Mouse (Mus musculus) liver, embryonic 12.5 days (tissue): ENCODE measurements around the gene Acot11. TPM values are rescaled to one million over a fixed set of nuclear protein-coding genes. Genes with fewer than 3 reads are reported as not detected.

Source experiments
- ATAC-seq: fragments of 200-750 bp; cut with Nextera tagmentation; 2 replicates; pipeline ENCODE4 v1.8.0; 2017; ENCODE audit warnings: moderate number of reproducible peaks, mild to moderate bottlenecking, moderate library complexity
- H3K27ac ChIP-seq: fragments of 300-500 bp; sonication (generic); 2 replicates; pipeline ENCODE4 v1.5.1; 2016; ENCODE audit warnings: mild to moderate bottlenecking
- H3K27me3 ChIP-seq: fragments of 300-500 bp; sonication (generic); replicated peaks from 2 replicates; pipeline ENCODE4 v1.6.1; 2016; ENCODE audit warnings: mild to moderate bottlenecking, moderate library complexity
- H3K36me3 ChIP-seq: fragments of 300-500 bp; sonication (generic); 2 replicates; pipeline ENCODE4 v1.6.1; 2016; ENCODE audit warnings: mild to moderate bottlenecking, moderate library complexity
- H3K4me1 ChIP-seq: fragments of 300-500 bp; sonication (generic); 2 replicates; pipeline ENCODE4 v1.6.1; 2016
- H3K4me2 ChIP-seq: fragments of 300-500 bp; sonication (generic); 2 replicates; pipeline ENCODE4 v1.6.1; 2016; ENCODE audit warnings: mild to moderate bottlenecking, moderate library complexity
- H3K4me3 ChIP-seq: fragments of 300-500 bp; sonication (generic); 2 replicates; pipeline ENCODE4 v1.5.1; 2016; ENCODE audit warnings: mild to moderate bottlenecking, moderate library complexity
- H3K9ac ChIP-seq: fragments of 300-500 bp; sonication (generic); 2 replicates; pipeline ENCODE4 v1.6.1; 2016; ENCODE audit warnings: mild to moderate bottlenecking, moderate library complexity
- H3K9me3 ChIP-seq: fragments of 300-500 bp; sonication (generic); replicated peaks from 2 replicates; pipeline ENCODE4 v1.6.1; 2016; ENCODE audit warnings: mild to moderate bottlenecking, moderate library complexity
- WGBS: fragments of 180-500 bp; shearing (Covaris S2); methylation state at CpG from one replicate; pipeline ENCODE4 v1.1.7; 2016; ENCODE audit not compliant: insufficient replicate concordance; 5-methylcytosine and 5-hydroxymethylcytosine counted together
- polyA plus RNA-seq: library from polyadenylated mRNA; unstranded; fragments of >200 nt; fragmentation: Nextera tagmentation; extraction: Ambion mirVana; gene quantifications from 2 replicates; pipeline ENCODE4 v1.2.1, GENCODE M21; 2016

Gene Acot11
- polyA plus RNA-seq, 1 experiment from 2014 or later = 7.5 TPM

DNA sequence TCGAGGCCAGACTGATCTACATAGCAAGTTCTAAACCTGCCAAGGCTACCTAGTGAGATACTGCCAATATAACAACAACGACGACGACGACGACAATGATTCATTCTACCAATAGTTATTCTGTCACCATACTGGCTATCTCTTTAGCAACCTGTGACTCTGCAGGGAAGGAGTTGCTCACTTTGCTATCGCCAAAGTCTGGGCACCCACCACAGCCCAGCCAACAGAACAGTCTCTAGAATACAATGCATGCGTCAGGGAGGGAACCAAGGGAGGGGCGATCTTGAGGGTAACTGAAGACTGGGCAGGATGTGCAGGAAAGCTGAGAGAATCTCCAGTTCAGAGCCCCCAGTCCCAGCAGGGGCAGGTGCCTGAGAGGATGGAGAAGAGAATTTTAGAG lies 32.6 kb upstream of the Acot11 start:
- WGBS = 9% methylated on average over 9 of the region's 9 CpGs
- H3K9me3 ChIP-seq = no peaks in the 10 kb centered on the region
- no peak overlapping the region for H3K27ac ChIP-seq
- peak overlapping the region; percentile 58; the same call in 1 of the 2 replicates for H3K9ac ChIP-seq
- ATAC-seq = no peak
- H3K4me2 ChIP-seq = peak overlapping the region; percentile 100
- H3K4me1 ChIP-seq = peaks cover 50% of the 10 kb centered on the region
- H3K4me3 ChIP-seq = peak overlapping the region; percentile 48
- peaks cover 8% of the 10 kb centered on the region for H3K27me3 ChIP-seq
- no peaks in the 10 kb centered on the region for H3K36me3 ChIP-seq

DNA sequence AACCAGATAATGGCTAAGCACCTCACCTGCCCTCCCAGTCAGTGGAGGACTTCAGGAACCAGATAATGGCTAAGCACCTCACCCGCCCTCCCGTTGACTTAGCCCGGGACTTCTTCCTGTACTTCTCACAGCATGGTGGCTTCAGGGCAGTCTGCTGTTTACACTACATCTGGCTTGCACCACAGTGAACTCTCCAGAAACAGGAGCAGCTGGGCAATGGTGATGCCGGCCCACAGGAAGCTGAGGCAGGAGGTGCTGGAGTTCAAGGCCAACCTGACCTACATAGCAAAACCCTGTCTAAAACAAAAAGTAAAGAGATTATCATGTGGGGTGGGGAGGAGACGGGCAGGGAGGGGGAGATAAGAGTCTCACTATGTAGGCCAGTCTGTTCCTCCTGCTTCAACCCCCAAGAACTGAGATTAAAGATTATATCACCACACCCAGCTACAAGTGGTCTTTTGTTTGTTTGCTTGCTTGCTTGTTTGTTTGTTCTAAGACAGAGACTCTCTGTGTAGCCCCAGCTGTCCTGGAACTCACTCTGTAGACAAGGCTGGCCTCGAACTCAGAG lies 25.8 kb upstream of the Acot11 start:
- ATAC-seq = peak; percentile 21; the same call in 1 of the 2 replicates
- Histone ChIP-seq H3K4me1 (peaks cover 56% of the 10 kb centered on the region), H3K27ac (peak overlapping the region; percentile 3; the same call in 1 of the 2 replicates), H3K9ac (no peak overlapping the region), H3K9me3 (no peaks in the 10 kb centered on the region), H3K4me2 (peak overlapping the region; percentile 13), H3K36me3 (no peaks in the 10 kb centered on the region), H3K27me3 (peaks cover 36% of the 10 kb centered on the region), H3K4me3 (no peak overlapping the region)
- 18% methylated on average over 6 of the region's 6 CpGs for WGBS

DNA sequence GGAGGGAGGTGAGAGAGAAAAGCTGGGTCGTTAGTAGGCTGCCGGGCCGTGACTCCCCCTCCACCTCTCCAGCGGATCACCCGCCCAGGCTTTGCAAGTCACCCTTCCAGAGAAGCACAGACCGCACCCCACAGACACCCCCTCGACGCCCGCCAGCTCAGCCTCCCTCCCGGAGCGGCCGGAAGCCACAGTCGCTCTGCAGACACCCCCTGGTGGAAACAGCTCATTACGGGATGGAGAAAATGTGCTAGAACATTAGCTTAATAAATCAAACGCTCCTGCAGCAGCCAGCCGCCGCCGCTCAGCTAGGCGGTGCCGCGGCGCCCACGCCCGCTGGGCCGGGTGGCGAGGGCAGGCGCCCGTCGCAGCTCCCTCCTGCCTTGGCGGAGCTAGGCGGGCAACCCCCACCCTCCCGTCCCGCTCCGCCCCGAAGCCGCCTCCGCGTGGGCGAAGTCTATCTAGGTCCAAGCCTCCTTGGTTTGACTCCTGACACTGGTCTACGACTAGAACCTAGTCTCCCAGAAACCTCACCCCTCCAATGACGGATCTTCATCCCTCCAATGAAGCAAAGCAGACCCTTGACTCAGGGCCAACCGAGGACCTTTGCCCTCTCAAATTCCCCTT lies 23.1 kb upstream of the Acot11 start:
- Histone ChIP-seq H3K27ac (peak overlapping the region; percentile 41), H3K36me3 (no peaks in the 10 kb centered on the region), H3K9ac (peak overlapping the region; percentile 27), H3K9me3 (no peaks in the 10 kb centered on the region), H3K27me3 (peaks cover 58% of the 10 kb centered on the region), H3K4me2 (peak overlapping the region; percentile 80), H3K4me1 (peaks cover 53% of the 10 kb centered on the region), H3K4me3 (peak overlapping the region; percentile 54)
- 1% methylated on average over 38 of the region's 42 CpGs for WGBS
- ATAC-seq = peak; percentile 81

DNA sequence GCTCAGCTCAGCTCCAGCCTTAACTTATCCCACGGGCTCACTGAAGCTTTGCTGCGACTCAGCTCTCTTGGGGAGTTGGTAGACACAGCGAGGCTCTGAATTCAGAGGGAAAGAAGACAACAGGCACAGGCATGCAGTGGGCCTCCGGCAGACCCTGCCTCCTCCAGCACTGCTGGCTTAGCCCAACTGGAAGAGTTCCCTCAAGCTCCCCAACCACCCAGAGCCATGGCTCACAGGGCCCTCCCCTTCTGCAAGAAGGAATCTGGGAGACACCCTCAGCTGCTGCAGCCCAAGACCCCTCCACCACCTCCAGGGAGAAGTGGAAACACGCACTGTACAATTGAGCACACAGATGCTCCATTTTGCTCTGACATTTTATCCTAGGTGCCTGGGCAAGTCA lies 20.4 kb upstream of the Acot11 start:
- Histone ChIP-seq H3K9me3 (no peaks in the 10 kb centered on the region), H3K27me3 (peaks cover 69% of the 10 kb centered on the region), H3K4me1 (peaks cover 32% of the 10 kb centered on the region), H3K9ac (no peak overlapping the region), H3K27ac (no peak overlapping the region), H3K4me2 (no peak overlapping the region), H3K36me3 (no peaks in the 10 kb centered on the region), H3K4me3 (no peak overlapping the region)
- 55% methylated on average over 5 of the region's 5 CpGs for WGBS
- ATAC-seq = no peak

DNA sequence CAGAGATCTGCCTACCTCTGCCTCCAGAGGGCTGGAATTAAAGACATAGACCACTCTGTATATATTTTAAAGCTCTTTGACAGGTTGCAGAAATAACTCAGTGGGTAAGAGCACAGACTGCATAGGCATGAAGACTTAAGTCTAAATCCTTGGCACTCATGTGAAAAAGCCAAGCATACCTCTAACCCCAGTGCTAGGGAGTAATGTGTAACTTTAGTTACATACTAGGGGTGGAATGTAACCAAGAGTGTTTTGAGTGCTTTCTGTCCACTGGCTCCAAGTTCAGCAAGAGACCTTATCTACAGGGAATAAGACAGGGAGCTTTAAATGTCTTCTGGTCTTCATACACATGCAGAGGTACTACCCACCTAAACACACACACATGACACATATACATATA lies 14.6 kb upstream of the Acot11 start:
- Histone ChIP-seq H3K27ac (no peak overlapping the region), H3K36me3 (no peaks in the 10 kb centered on the region), H3K27me3 (peaks cover 30% of the 10 kb centered on the region), H3K4me2 (no peak overlapping the region), H3K9ac (no peak overlapping the region), H3K4me3 (no peak overlapping the region), H3K4me1 (no peaks in the 10 kb centered on the region), H3K9me3 (no peaks in the 10 kb centered on the region)
- ATAC-seq = no peak

DNA sequence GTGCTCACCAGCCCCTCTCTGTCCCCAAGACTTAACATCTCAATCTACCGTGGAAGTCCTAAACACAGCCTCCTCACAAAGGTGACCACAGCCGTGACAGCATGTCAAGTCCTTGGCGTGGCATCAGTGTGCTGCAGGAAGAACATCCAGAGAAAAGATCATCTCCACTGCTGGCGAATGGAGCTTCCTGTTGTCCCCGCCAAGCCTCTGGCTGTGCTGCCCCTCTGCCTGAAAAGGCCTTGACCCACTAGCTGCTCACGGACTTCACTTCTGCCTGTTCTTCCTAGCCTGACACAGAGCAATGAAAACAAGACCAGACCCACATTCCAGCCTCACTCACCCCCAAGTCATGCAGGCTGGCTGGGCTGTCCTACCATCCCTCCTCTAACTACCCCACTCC lies 13.5 kb upstream of the Acot11 start:
- Histone ChIP-seq H3K27me3 (peaks cover 23% of the 10 kb centered on the region), H3K9ac (no peak overlapping the region), H3K4me3 (no peak overlapping the region), H3K27ac (no peak overlapping the region), H3K4me2 (no peak overlapping the region), H3K4me1 (no peaks in the 10 kb centered on the region), H3K9me3 (no peaks in the 10 kb centered on the region), H3K36me3 (no peaks in the 10 kb centered on the region)
- no peak for ATAC-seq
- WGBS = 43% methylated on average over 6 of the region's 6 CpGs

DNA sequence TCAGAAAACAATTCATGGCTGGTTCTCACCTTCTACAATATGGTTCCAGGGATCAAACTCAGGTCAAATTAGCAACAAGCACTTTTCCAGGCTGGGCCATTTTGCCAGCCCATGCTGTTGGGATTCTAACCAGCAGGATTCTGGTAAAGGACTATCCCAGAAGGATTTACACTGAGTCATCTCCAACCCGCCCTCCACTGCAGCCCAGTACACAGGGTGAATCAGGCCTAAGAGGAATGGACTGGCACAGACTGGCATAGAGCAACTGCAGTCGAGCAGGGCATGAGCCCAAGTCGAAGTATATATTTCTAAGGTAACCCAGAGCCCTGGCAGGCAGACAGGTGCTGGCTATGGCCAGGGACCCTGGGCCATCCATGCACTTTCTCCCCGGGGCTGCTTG lies 12.2 kb upstream of the Acot11 start:
- Histone ChIP-seq H3K27me3 (peaks cover 18% of the 10 kb centered on the region), H3K36me3 (no peaks in the 10 kb centered on the region), H3K4me2 (no peak overlapping the region), H3K9me3 (no peaks in the 10 kb centered on the region), H3K9ac (no peak overlapping the region), H3K4me3 (no peak overlapping the region), H3K4me1 (no peaks in the 10 kb centered on the region), H3K27ac (no peak overlapping the region)
- WGBS = 82% methylated on average over 4 of the region's 4 CpGs
- ATAC-seq = no peak

DNA sequence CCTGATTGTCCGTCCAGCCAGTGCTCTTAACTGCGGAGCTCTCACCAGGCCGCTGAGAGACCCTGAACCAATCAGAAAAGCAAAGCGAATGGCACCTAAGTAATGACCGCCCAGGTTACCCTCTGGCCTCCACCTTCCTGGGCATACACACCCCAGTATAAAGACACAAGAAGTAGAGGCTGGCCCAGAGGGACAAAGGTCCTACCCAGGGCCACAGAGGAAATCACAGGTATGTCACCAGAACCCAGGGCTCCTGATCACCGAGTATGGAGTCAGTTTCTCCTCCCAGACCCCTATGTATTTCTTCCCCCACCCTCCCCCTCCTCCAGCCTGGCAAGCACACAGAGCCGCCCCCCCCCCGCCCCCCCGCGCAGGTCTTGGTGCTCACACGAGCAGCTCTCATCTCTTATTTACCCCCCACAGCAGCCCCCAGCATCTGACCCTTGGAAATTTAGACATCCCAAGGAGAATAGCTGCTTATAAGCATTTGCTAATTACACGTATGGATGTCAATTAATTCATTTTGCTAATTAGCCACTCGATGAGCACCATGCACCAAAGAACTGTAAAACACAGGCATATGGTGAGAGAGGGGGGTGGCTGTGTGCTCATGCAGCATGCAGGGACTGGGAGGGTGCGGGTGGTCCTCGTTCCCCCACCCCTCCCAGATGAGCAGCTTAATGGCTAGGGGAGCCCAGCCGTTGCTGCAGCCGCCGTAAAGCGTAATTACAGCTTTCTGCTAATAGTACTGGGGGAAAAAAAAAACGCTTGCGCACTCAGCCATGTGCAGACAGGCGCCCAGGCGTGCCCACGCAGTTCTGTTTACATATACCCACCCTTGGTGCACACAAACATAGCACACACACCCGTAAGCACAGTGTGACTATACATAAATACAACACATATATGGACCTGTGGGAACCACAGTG lies 10.9 kb upstream of the Acot11 start:
- Histone ChIP-seq H3K4me2 (no peak overlapping the region), H3K4me1 (peaks cover 6% of the 10 kb centered on the region; the same call in 1 of the 2 replicates), H3K4me3 (no peak overlapping the region), H3K36me3 (no peaks in the 10 kb centered on the region), H3K9ac (no peak overlapping the region), H3K27ac (no peak overlapping the region), H3K27me3 (peaks cover 15% of the 10 kb centered on the region), H3K9me3 (peaks cover 4% of the 10 kb centered on the region; the same call in 1 of the 2 replicates)
- no peak for ATAC-seq
- WGBS = 76% methylated on average over 24 of the region's 25 CpGs

DNA sequence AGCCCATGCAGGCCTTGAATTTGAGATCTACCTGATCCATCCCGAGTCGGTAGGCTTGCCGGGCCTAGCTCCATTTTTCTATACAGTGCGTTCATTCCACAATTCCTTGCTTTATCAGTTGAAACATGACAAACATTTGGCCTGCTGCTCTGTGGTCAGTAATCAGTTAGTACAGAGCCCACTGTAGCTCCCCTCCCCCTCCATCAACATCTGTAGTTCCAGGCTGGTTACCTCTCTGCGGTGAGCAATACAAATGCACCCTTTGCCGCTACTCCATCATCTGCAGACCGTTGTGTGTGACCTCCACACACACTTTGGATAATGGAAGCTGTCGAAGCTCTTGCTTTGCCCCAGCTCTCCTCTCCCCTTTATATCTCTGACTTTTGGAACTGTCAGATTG lies 6.4 kb upstream of the Acot11 start:
- peaks cover 12% of the 10 kb centered on the region; the same call in 1 of the 2 replicates for H3K9me3 ChIP-seq
- peaks cover 20% of the 10 kb centered on the region for H3K4me1 ChIP-seq
- H3K27ac ChIP-seq = no peak overlapping the region
- H3K9ac ChIP-seq = no peak overlapping the region
- no peak overlapping the region for H3K4me3 ChIP-seq
- H3K27me3 ChIP-seq = 0 out of 2 replicates have a peak, but pooled peaks cover 6% of the 10 kb centered on the region
- no peak overlapping the region for H3K4me2 ChIP-seq
- ATAC-seq = no peak
- H3K36me3 ChIP-seq = no peaks in the 10 kb centered on the region
- WGBS = 74% methylated on average over 8 of the region's 8 CpGs

DNA sequence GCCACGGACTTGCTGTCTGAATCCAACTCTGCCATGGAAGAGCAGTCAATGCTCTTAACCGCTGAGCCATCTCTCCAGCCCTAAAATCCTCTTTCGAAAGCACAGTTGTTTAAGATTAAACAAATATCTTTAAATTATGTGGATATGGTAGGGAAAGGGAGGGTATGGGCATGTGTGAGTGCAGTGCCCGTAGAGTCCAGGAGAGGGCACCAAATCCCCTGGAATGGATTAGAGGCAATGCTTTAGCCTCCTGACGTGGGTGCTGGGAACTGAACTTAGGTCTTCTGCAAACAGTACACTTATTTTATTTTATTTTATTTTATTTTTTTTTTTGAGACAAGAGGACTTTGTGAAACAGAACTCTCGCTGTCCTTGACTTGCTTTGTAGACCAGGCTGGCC lies 5.2 kb upstream of the Acot11 start:
- WGBS = 79% methylated on average over 6 of the region's 6 CpGs
- Histone ChIP-seq H3K9ac (no peak overlapping the region), H3K4me3 (no peak overlapping the region), H3K27me3 (0 out of 2 replicates have a peak, but pooled peaks cover 6% of the 10 kb centered on the region), H3K4me1 (peaks cover 31% of the 10 kb centered on the region), H3K36me3 (no peaks in the 10 kb centered on the region), H3K4me2 (no peak overlapping the region), H3K9me3 (peaks cover 12% of the 10 kb centered on the region; the same call in 1 of the 2 replicates), H3K27ac (no peak overlapping the region)
- no peak for ATAC-seq

DNA sequence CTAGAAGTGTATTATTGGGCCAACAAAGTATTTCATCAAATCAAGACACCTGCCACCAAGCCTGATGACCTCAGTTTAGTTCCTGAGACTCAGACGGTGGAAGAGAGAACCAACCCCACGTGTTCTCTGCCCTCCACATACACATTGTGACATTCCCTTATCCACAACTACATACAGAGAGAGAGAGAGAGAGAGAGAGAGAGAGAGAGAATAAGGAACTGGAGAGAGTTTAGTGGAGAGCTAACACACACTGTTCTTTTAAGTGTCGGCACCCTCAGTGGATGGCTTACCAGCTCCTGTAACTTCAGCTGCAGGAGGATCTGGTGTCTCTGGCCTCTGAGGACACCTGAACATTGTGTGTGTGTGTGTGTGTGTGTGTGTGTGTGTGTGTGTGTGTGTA lies 2.5 kb upstream of the Acot11 start:
- Histone ChIP-seq H3K27me3 (0 out of 2 replicates have a peak, but pooled peaks cover 6% of the 10 kb centered on the region), H3K9ac (no peak overlapping the region), H3K4me3 (no peak overlapping the region), H3K36me3 (0 out of 2 replicates have a peak, but pooled peaks cover 5% of the 10 kb centered on the region), H3K27ac (no peak overlapping the region), H3K9me3 (peaks cover 12% of the 10 kb centered on the region; the same call in 1 of the 2 replicates), H3K4me1 (peaks cover 57% of the 10 kb centered on the region), H3K4me2 (no peak overlapping the region)
- 59% methylated on average over 3 of the region's 3 CpGs for WGBS
- ATAC-seq = no peak

DNA sequence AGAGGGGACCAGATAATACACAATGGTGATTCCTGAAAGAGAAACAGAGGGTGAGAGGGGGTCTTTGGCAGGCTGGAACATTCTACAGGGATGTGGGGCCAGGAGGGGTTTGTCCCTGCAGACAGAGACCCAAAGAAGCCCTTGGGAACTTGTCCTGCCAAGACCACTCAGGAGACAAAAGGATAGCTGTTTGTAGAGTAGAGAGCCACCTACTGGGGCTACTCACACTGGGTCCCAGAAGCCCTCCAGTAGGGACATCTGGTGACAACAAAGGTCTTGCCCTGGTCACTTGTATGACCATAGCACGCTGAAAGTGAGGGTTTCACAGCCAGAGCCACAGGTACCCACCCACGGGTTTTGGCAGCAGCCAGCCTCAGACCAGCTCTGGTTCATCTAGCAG lies 1.1 kb upstream of the Acot11 start:
- Histone ChIP-seq H3K9me3 (peaks cover 11% of the 10 kb centered on the region), H3K27ac (peak overlapping the region; percentile 91; the same call in 1 of the 2 replicates), H3K9ac (peak overlapping the region; percentile 80), H3K36me3 (peaks cover 14% of the 10 kb centered on the region; the same call in 1 of the 2 replicates), H3K4me2 (peak overlapping the region; percentile 84), H3K4me1 (peaks cover 55% of the 10 kb centered on the region), H3K27me3 (no peaks in the 10 kb centered on the region), H3K4me3 (peak overlapping the region; percentile 72)
- no peak for ATAC-seq
- WGBS = 36% methylated on average over 2 of the region's 2 CpGs
